Comparison of ENCODE assay signal across 28 mouse cellular contexts in the genomic region with DNA sequence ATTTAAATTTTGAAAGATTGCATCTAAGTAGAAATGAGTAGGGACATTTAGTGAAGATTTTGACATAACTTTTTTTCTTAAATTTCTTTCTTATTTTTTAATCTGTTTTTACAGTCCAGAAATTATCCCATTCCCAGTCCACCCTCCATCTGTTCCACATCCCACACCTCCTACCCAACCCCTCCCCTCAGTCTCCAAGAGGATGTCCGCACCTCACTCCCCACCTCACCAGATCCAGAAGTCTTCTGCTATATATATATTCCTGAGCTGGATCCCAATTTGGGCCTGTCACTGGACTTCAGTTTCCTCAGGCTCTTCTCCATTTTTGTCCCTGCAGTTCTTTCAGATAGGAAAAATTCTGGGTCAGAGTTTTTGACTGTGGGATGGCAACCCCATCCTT.
"Had no signal": no experiment of that assay in that cellular context is flagged by ENCODE, and none has a peak within 500 bp of the region (broad histone marks: within the 10 kb centered on the region; RNA-seq: fewer than 3 reads in every experiment).

No protein-coding gene starts in this region.

- H3K27ac ChIP-seq: embryonic facial prominence, embryonic 10.5 days; embryonic facial prominence, embryonic 12.5 days; embryonic facial prominence, embryonic 13.5 days; embryonic facial prominence, embryonic 15.5 days; forebrain, embryonic 10.5 days; forebrain, embryonic 12.5 days; forebrain, embryonic 13.5 days; forebrain, embryonic 15.5 days; gastrocnemius, adult 2 months; heart, adult 2 months had no signal

- H3K9ac ChIP-seq: embryonic facial prominence, embryonic 12.5 days; embryonic facial prominence, embryonic 13.5 days; embryonic facial prominence, embryonic 15.5 days; forebrain, embryonic 12.5 days; forebrain, embryonic 13.5 days; forebrain, embryonic 15.5 days; forebrain, postnatal 0 days had no signal

- H3K9me3 ChIP-seq: embryonic facial prominence, embryonic 10.5 days; embryonic facial prominence, embryonic 12.5 days; embryonic facial prominence, embryonic 13.5 days; embryonic facial prominence, embryonic 15.5 days; forebrain, embryonic 10.5 days; forebrain, embryonic 12.5 days; forebrain, embryonic 13.5 days; forebrain, embryonic 15.5 days had no signal

- ATAC-seq: forebrain, embryonic 13.5 days; forebrain, embryonic 14.5 days; forebrain, embryonic 15.5 days; forebrain, embryonic 16.5 days; forebrain, postnatal 0 days had no signal

- H3K27me3 ChIP-seq: embryonic facial prominence, embryonic 12.5 days; embryonic facial prominence, embryonic 13.5 days; embryonic facial prominence, embryonic 15.5 days; forebrain, embryonic 12.5 days; forebrain, embryonic 13.5 days; forebrain, embryonic 15.5 days had no signal

- H3K4me3 ChIP-seq: embryonic facial prominence, embryonic 10.5 days; embryonic facial prominence, embryonic 12.5 days; embryonic facial prominence, embryonic 13.5 days; embryonic facial prominence, embryonic 15.5 days; erythroblast, embryonic 14.5 days; forebrain, embryonic 10.5 days; forebrain, embryonic 12.5 days; forebrain, embryonic 13.5 days; forebrain, embryonic 15.5 days; gastrocnemius, adult 2 months; heart, adult 2 months had no signal

- H3K36me3 ChIP-seq: embryonic facial prominence, embryonic 10.5 days; embryonic facial prominence, embryonic 12.5 days; embryonic facial prominence, embryonic 13.5 days; embryonic facial prominence, embryonic 15.5 days; forebrain, embryonic 10.5 days; forebrain, embryonic 12.5 days; forebrain, embryonic 15.5 days had no signal

- DNase-seq: cerebellum, adult 8-10 months; cerebellum, adult 9-10 months; cerebellum, adult 9-11 months; cerebellum, postnatal 10 days; cerebellum, postnatal 14 days; cerebellum, postnatal 25 days; cerebellum, postnatal 36 days; embryo, embryonic 11 days; forebrain, postnatal 0 days; gastrocnemius, adult 2 months; gastrocnemius, postnatal 10 days; gastrocnemius, postnatal 14 days; gastrocnemius, postnatal 25 days; gastrocnemius, postnatal 36 days; heart, adult 11 months; heart, adult 18-20 months; heart, adult 2 months had no signal

- H3K4me1 ChIP-seq: embryonic facial prominence, embryonic 10.5 days; embryonic facial prominence, embryonic 12.5 days; embryonic facial prominence, embryonic 13.5 days; embryonic facial prominence, embryonic 15.5 days; forebrain, embryonic 10.5 days; forebrain, embryonic 12.5 days; forebrain, embryonic 13.5 days; forebrain, embryonic 15.5 days had no signal

- H3K4me2 ChIP-seq: embryonic facial prominence, embryonic 12.5 days; embryonic facial prominence, embryonic 13.5 days; embryonic facial prominence, embryonic 15.5 days; forebrain, embryonic 12.5 days; forebrain, embryonic 13.5 days; forebrain, embryonic 15.5 days had no signal
